Mouse (Mus musculus) neural tube, embryonic 12.5 days (tissue): ENCODE results near the gene Lamc3. TPM values are rescaled to one million over a fixed set of nuclear protein-coding genes. Genes with fewer than 3 reads are reported as not detected.
"Not testable (repeated sequence)": the region's sequence is repeated elsewhere in the genome, so short reads cannot be mapped to it uniquely, and the experiment has no call there.

Experiments
- ATAC-seq: fragments of 200-750 bp; cut with Nextera tagmentation; 2 replicates; pipeline ENCODE4 v1.8.0; 2017; ENCODE audit warnings: low read depth, mild to moderate bottlenecking, moderate TSS enrichment, moderate library complexity; ENCODE audit not compliant: low FRiP score
- H3K27ac ChIP-seq: fragments of 300-500 bp; sonication (generic); 2 replicates; pipeline ENCODE4 v1.5.1; 2016
- H3K27me3 ChIP-seq: fragments of 300-500 bp; sonication (generic); replicated peaks from 2 replicates; pipeline ENCODE4 v1.6.1; 2016; ENCODE audit warnings: mild to moderate bottlenecking
- H3K36me3 ChIP-seq: fragments of 300-500 bp; sonication (generic); 2 replicates; pipeline ENCODE4 v1.6.1; 2016; ENCODE audit warnings: mild to moderate bottlenecking
- H3K4me1 ChIP-seq: fragments of 300-500 bp; sonication (generic); 2 replicates; pipeline ENCODE4 v1.6.1; 2016
- H3K4me2 ChIP-seq: fragments of 300-500 bp; sonication (generic); replicated peaks from 2 replicates; pipeline ENCODE4 v1.6.1; 2016; ENCODE audit warnings: mild to moderate bottlenecking
- H3K4me3 ChIP-seq: fragments of 300-500 bp; sonication (generic); 2 replicates; pipeline ENCODE4 v1.5.1; 2016
- H3K9ac ChIP-seq: fragments of 300-500 bp; sonication (generic); 2 replicates; pipeline ENCODE4 v1.6.1; 2016; ENCODE audit warnings: mild to moderate bottlenecking
- H3K9me3 ChIP-seq: fragments of 300-500 bp; sonication (generic); 2 replicates; pipeline ENCODE4 v1.6.1; 2016; ENCODE audit warnings: mild to moderate bottlenecking
- WGBS: fragments of 180-500 bp; shearing (Covaris S2); methylation state at CpG from one replicate; pipeline ENCODE4 v1.1.7; 2016; 5-methylcytosine and 5-hydroxymethylcytosine counted together
- polyA plus RNA-seq: library from polyadenylated mRNA; unstranded; fragments of >200 nt; fragmentation: Nextera tagmentation; extraction: Ambion mirVana; gene quantifications from 2 replicates; pipeline ENCODE4 v1.2.1, GENCODE M21; 2016

Gene Lamc3
- polyA plus RNA-seq, 1 experiment from 2014 or later, result 9.1 TPM

DNA sequence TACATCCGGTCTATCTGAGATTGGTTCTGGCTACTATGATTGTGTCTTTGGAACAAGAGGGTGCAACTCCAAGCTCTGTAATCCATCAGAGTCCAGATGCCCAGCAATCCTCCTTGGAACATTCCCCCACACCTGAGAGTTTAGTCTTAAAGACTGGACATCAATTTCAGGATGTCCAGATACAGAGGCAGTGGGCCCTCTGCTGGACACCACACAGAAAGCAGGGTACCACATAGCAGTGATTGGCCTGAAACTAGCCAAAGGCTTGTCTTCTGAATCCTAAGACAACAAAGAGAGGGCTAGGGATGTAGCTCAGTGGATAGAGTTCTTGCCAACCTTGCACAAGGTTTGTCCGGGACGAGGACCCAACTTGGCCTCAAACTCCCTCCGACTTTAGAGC lies 25.5 kb downstream of the Lamc3 start:
- H3K4me1 ChIP-seq, result no peaks in the 10 kb centered on the region
- H3K36me3 ChIP-seq, result no peaks in the 10 kb centered on the region
- H3K27me3 ChIP-seq, result no peaks in the 10 kb centered on the region
- H3K4me2 ChIP-seq, result no peak overlapping the region
- 74% methylated on average over 4 of the region's 4 CpGs for WGBS
- H3K4me3 ChIP-seq, result no peak overlapping the region
- H3K27ac ChIP-seq, result no peak overlapping the region
- no peak overlapping the region for H3K9ac ChIP-seq
- no peak for ATAC-seq
- no peaks in the 10 kb centered on the region for H3K9me3 ChIP-seq

DNA sequence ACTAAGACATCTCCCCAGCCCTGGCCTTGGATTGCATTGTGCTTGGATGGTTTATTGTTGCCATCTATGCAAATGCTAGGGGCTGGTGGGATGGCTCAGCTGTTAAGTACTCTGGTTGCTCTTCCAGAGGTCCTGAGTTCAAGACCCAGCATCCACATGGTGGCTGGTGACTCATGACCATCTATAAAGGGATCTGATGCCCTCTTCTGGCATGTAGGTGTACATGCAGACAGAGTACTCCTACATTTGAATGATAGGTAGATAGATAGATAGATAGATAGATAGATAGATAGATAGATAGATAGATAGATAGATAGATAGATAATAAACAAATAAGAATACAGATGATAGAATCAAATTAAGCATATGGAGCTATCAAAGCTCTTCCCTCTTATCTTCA lies 27.1 kb downstream of the Lamc3 start:
- not testable (repeated sequence) for H3K4me1 ChIP-seq, H3K27me3 ChIP-seq, H3K4me2 ChIP-seq, H3K36me3 ChIP-seq, H3K9ac ChIP-seq, H3K4me3 ChIP-seq, ATAC-seq, H3K27ac ChIP-seq, H3K9me3 ChIP-seq

DNA sequence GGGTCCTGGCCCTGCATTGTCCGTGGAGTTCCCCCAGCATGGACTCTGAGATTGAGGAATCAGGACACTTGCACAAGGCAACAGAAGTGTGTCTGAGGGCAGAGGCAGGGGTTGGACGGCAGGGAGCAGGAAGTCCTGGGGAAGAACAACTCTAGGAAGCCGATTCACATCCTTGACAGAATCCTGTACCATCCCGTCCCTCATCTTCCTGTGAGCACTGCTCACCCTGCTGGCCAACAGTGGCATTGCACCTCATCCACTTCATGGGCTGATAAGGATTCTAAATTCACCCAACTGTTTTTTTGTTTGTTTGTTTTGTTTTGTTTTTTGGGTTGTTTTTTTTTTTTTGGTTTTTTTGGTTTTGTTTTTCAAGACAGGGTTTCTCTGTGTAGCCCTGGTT lies 28.0 kb downstream of the Lamc3 start:
- H3K9ac ChIP-seq, result no peak overlapping the region
- no peaks in the 10 kb centered on the region for H3K9me3 ChIP-seq
- no peak for ATAC-seq
- H3K27ac ChIP-seq, result no peak overlapping the region
- H3K36me3 ChIP-seq, result no peaks in the 10 kb centered on the region
- H3K4me3 ChIP-seq, result no peak overlapping the region
- no peaks in the 10 kb centered on the region for H3K4me1 ChIP-seq
- no peak overlapping the region for H3K4me2 ChIP-seq
- 21% methylated on average over 4 of the region's 4 CpGs for WGBS
- H3K27me3 ChIP-seq, result 0 out of 2 replicates have a peak, but pooled peaks cover 2% of the 10 kb centered on the region

DNA sequence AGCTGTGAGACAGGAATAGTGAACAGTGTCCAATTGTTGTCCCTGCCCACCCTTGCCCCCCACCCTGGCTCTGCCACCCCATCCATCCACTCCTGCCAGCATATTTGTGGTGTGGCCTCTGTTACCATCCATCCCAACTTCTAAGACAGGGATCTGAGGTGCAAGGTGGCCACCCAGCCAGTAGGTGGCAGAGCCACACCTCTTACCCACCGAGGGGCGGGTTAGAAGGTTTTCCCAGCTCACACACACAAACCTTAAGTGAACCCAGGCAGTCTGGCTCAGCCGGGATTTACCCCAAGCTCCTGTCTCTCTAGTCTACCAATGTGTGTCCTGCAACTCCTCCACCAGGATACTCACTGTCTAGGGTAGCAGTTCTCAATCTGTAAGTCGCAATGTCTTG lies 30.5 kb downstream of the Lamc3 start:
- 34% methylated on average over 4 of the region's 4 CpGs for WGBS
- H3K4me1 ChIP-seq, result no peaks in the 10 kb centered on the region
- no peak for ATAC-seq
- no peaks in the 10 kb centered on the region for H3K36me3 ChIP-seq
- no peak overlapping the region for H3K9ac ChIP-seq
- H3K9me3 ChIP-seq, result no peaks in the 10 kb centered on the region
- no peak overlapping the region for H3K4me3 ChIP-seq
- H3K4me2 ChIP-seq, result no peak overlapping the region
- 0 out of 2 replicates have a peak, but pooled peaks cover 2% of the 10 kb centered on the region for H3K27me3 ChIP-seq
- no peak overlapping the region for H3K27ac ChIP-seq

DNA sequence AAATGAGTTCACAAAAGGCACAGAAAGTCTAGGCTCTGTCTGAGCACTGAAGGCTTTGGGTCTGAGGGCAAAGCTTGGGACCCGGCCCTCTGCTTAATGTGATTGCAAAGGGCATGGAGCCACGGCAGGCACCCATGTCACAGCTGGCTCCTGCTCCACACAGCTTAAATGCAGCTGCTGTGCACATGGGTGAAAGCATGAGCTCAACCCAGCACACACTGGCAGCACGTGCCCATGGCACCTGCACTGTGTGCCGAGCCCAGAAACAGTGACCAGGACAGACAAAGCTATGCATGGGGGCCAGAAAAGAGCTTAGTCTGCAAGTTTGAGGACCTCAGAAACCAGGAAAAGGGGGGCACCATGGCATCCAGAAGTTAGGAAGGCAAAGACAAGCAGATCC lies 36.6 kb downstream of the Lamc3 start:
- WGBS, result 81% methylated on average over 4 of the region's 4 CpGs
- no peak overlapping the region for H3K4me3 ChIP-seq
- H3K4me1 ChIP-seq, result no peaks in the 10 kb centered on the region
- no peak overlapping the region for H3K4me2 ChIP-seq
- H3K9ac ChIP-seq, result no peak overlapping the region
- H3K27ac ChIP-seq, result no peak overlapping the region
- H3K36me3 ChIP-seq, result no peaks in the 10 kb centered on the region
- 0 out of 2 replicates have a peak, but pooled peaks cover 6% of the 10 kb centered on the region for H3K27me3 ChIP-seq
- ATAC-seq, result no peak
- no peaks in the 10 kb centered on the region for H3K9me3 ChIP-seq

DNA sequence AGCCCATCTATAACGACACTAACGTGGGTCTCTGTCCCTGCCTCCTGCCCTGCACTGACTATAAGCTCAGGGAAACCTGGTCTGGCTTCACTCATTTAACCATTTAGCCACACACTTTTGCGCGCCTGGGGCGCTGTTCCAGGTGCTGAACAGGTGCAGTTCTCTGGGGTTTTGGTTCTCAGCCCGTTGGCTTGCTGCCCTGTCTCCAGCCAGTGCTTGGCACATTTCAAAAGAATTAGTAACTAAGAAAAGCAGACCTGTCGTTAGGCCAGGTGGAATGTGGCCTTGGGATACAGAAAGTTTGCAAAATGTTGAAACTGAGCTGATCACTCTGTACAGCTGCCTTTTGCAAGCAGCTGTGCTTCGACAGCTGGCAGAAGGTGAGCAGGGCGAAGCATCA lies 37.7 kb downstream of the Lamc3 start:
- 38% methylated on average over 9 of the region's 9 CpGs for WGBS
- H3K4me1 ChIP-seq, result no peaks in the 10 kb centered on the region
- no peak overlapping the region for H3K4me2 ChIP-seq
- H3K27me3 ChIP-seq, result 0 out of 2 replicates have a peak, but pooled peaks cover 6% of the 10 kb centered on the region
- no peak for ATAC-seq
- no peak overlapping the region for H3K9ac ChIP-seq
- H3K27ac ChIP-seq, result no peak overlapping the region
- H3K36me3 ChIP-seq, result no peaks in the 10 kb centered on the region
- no peaks in the 10 kb centered on the region for H3K9me3 ChIP-seq
- no peak overlapping the region for H3K4me3 ChIP-seq

DNA sequence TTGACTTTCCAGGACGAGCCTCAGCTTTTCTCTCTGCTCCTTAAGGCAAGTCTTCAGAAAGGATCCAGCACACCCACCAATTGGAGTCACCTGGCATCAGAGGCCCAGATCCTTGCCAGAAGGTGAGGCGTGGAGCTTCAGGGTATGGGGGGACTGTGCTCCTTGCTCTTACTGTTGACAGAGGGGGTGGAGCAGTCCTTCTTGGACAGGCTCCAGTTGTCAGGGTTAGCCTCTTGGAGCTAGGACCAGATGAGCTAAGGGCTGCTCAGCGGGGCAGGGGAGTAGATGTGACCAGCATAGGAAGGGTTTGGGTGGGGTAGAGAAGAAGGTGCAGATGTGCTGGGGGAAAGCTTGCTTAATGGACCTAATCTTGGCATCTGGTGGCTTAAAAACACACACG lies 38.8 kb downstream of the Lamc3 start:
- WGBS, result 67% methylated on average over 4 of the region's 4 CpGs
- H3K9me3 ChIP-seq, result no peaks in the 10 kb centered on the region
- H3K36me3 ChIP-seq, result no peaks in the 10 kb centered on the region
- no peak overlapping the region for H3K4me3 ChIP-seq
- H3K27ac ChIP-seq, result no peak overlapping the region
- ATAC-seq, result no peak
- no peak overlapping the region for H3K9ac ChIP-seq
- no peak overlapping the region for H3K4me2 ChIP-seq
- H3K4me1 ChIP-seq, result no peaks in the 10 kb centered on the region
- peaks cover 6% of the 10 kb centered on the region; the same call in 1 of the 2 replicates for H3K27me3 ChIP-seq

DNA sequence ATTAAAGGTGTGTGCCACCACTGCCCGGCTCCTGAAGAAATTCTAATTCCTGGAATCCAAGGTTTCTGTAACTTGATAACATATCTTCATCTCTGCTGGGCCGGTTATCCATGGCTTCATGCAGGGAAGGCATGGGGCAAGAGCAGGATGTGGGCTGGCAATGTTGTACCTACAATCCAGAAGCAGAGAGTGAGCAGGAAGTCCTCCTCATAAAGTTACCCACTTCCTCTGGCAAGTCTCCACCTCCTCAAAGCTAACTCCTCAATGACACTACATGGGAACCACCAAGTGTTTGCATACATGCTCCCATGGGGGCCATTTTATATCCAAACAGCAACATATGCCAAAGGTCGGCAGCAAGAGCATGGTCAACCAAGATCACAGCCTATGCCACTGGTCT lies 42.6 kb downstream of the Lamc3 start:
- WGBS, result 81% methylated on average over 3 of the region's 3 CpGs
- peaks cover 6% of the 10 kb centered on the region; the same call in 1 of the 2 replicates for H3K27me3 ChIP-seq
- no peaks in the 10 kb centered on the region for H3K9me3 ChIP-seq
- 0 out of 2 replicates have a peak, but pooled peaks cover 2% of the 10 kb centered on the region for H3K4me1 ChIP-seq
- no peak overlapping the region for H3K27ac ChIP-seq
- no peak overlapping the region for H3K4me3 ChIP-seq
- no peaks in the 10 kb centered on the region for H3K36me3 ChIP-seq
- H3K4me2 ChIP-seq, result no peak overlapping the region
- ATAC-seq, result no peak
- H3K9ac ChIP-seq, result no peak overlapping the region

DNA sequence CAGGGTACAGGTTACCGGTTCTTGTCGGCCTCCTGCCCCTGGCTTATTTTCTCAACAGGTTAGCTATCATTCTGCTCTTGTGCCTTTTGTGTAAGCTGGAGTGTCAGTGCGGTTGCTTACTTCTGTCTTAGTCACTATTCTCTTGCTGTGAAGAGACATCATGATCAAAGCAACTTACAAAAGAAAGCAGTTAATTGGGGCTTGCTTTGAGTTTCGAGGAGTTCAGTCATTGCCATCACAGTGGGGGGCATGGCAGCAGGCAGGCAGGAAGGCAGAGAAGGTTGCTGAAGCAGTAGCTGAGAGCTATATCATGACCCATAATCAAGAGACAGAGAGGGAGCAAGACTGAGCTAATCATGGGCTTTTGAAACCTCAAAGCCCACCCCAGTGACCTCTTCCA lies 47.5 kb downstream of the Lamc3 start:
- H3K9me3 ChIP-seq, result no peaks in the 10 kb centered on the region
- H3K27ac ChIP-seq, result no peak overlapping the region
- no peaks in the 10 kb centered on the region for H3K36me3 ChIP-seq
- no peak for ATAC-seq
- H3K27me3 ChIP-seq, result no peaks in the 10 kb centered on the region; the same call in 1 of the 2 replicates
- WGBS, result 8% methylated on average over 4 of the region's 4 CpGs
- H3K4me3 ChIP-seq, result no peak overlapping the region
- no peak overlapping the region for H3K9ac ChIP-seq
- no peak overlapping the region for H3K4me2 ChIP-seq
- peaks cover 6% of the 10 kb centered on the region; the same call in 1 of the 2 replicates for H3K4me1 ChIP-seq

GRCm38 (mm10) chr2:31935054-31935453 lies 48.0 kb downstream of the Lamc3 start:
- Histone ChIP-seq H3K27ac (no peak overlapping the region), H3K4me3 (no peak overlapping the region), H3K9ac (no peak overlapping the region), H3K27me3 (no peaks in the 10 kb centered on the region; the same call in 1 of the 2 replicates), H3K36me3 (no peaks in the 10 kb centered on the region), H3K9me3 (no peaks in the 10 kb centered on the region), H3K4me1 (peaks cover 6% of the 10 kb centered on the region; the same call in 1 of the 2 replicates), H3K4me2 (no peak overlapping the region)
- no peak for ATAC-seq
- WGBS, result 12% methylated on average over 4 of the region's 4 CpGs

GRCm38 (mm10) chr2:31938298-31938697 lies 51.2 kb downstream of the Lamc3 start:
- Histone ChIP-seq H3K4me1 (peaks cover 6% of the 10 kb centered on the region; the same call in 1 of the 2 replicates), H3K9ac (no peak overlapping the region), H3K4me2 (no peak overlapping the region), H3K4me3 (no peak overlapping the region), H3K9me3 (no peaks in the 10 kb centered on the region), H3K27ac (no peak overlapping the region), H3K27me3 (no peaks in the 10 kb centered on the region), H3K36me3 (no peaks in the 10 kb centered on the region)
- ATAC-seq, result no peak
- 82% methylated on average over 1 of the region's 1 CpGs for WGBS

DNA sequence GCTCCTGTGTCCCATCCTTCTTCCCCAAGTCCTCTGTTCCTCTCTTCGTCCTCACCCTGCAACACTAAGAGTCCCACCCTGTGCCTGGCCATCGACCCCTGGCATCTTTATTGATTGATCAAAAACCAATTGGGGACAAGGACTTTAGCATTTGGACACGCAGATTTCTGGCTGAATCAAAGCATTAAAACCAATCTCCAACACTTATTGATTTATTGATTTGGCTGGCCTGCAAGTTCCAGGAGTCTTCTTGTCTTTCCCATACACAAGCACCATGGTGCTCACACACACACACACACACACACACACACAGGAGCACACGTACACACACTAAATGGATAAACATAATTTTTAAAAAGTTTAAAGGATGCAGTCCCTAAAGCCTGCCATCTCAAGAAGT lies 55.9 kb downstream of the Lamc3 start:
- H3K4me1 ChIP-seq, result no peaks in the 10 kb centered on the region
- no peaks in the 10 kb centered on the region for H3K36me3 ChIP-seq
- 76% methylated on average over 4 of the region's 4 CpGs for WGBS
- no peak overlapping the region for H3K4me3 ChIP-seq
- no peak overlapping the region for H3K27ac ChIP-seq
- no peaks in the 10 kb centered on the region for H3K27me3 ChIP-seq
- H3K4me2 ChIP-seq, result no peak overlapping the region
- H3K9ac ChIP-seq, result no peak overlapping the region
- ATAC-seq, result no peak
- H3K9me3 ChIP-seq, result no peaks in the 10 kb centered on the region

DNA sequence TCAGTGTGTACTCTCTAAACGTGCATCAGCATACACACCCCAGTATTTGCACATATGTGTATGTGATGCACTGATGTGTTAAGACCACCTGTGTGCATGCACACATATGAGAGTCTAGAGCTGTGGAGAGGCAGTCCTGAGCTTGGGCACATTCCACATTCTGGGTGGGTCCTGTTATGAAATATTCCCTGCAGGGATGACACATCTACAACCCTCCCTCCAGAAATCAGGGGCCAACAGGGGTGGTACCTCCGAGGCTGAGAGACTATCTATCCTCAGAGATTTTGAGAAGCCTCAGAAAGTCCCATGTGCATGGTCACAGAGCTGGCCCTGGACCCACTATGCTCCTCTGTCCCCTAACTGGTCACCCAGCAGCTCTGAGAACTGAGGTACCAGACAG lies 58.5 kb downstream of the Lamc3 start:
- no peak overlapping the region for H3K4me2 ChIP-seq
- no peak for ATAC-seq
- H3K4me3 ChIP-seq, result no peak overlapping the region
- no peaks in the 10 kb centered on the region for H3K36me3 ChIP-seq
- no peaks in the 10 kb centered on the region for H3K9me3 ChIP-seq
- peaks cover 12% of the 10 kb centered on the region for H3K27me3 ChIP-seq
- peaks cover 4% of the 10 kb centered on the region for H3K4me1 ChIP-seq
- 69% methylated on average over 2 of the region's 2 CpGs for WGBS
- no peak overlapping the region for H3K9ac ChIP-seq
- H3K27ac ChIP-seq, result no peak overlapping the region
